Mouse (Mus musculus): ENCODE results near the gene Arl1.

Gene Arl1

DNA sequence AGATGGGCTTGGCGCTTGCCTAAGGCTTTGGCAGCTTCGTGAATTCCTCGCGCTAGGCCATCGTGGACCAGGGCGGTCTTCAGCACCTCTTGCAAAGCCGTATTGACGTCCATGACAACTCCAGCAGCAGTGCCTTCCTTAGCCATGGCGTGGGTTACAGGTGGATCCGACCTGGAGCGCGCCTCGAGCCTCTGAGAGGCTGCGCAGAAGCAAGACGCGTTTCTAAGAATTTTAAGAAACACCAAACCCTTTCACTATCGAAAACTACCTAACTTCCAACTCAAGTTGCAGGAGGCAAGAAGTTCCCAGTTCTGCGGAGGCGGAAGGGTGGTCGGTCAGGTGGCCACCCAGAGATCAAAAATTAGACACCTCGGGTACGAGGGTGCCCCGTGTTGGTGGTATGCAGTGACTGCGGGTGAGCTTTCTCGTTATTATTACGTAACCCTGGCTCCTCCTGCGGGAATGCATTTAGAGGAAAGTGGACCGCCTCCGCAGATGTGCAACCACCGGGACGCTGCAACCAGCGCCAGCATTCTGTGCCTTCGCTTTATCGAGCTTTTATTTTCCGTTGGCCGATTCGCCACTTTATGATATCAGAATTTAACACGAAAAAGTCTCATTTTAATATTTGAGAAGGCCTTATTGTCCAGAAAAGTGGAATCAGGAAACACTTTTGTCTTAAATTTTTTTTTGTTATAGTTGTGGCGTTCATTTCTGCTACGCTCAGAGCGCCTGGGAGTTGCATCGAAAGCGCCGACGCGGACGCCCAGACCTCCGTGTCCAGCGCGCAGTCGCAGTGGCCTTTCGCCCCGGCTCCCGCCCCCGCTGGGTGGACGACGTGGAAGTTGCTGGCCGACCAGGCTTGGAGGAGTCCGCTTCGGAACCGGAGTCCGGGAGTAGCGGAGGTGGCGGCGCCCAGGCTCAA, at the start of gene Arl1:
Arl1 (plus strand) TSS at position 288 of the 925 bp plus-strand sequence.
- in situ Hi-C loops (cut with MboI; ENCODE audit: unreplicated experiment in 2 of 2) = loop anchor here in 1 of 2 experiments (10.0 kb wide), 1 partner anchor 306 kb away; no protein-coding TSS in a partner anchor

- in situ Hi-C loops (cut with MboI; ENCODE audit: unreplicated experiment in 2 of 2) = no loop called here
Measured at GRCm38 (mm10) chr10:88682904-88683563, 47.6 kb upstream of the Arl1 start.

DNA sequence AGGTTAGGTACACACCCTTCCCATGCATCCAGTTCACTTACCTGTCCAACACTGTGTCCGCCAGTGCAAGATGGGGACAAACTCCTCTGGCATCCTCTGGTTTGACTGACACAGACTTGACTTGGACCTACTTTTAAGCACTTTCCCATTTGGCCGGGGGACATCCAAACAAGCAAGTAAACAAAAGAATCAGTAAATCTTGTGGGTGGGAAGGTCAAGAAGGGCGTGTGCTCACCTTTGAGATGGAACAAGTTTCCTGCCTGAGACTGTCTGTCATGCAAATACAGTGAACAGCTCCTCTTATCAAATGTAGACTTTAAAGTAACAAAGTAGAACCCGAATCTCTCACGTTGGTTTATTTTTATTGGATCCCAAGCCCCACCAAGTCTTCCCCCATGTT, 45.7 kb upstream of the Arl1 start, which contains the start of gene Spic:
Spic (minus strand) TSS at position 91 of the 400 bp plus-strand sequence.
- in situ Hi-C loops (cut with MboI; ENCODE audit: unreplicated experiment in 2 of 2) = no loop called here

DNA sequence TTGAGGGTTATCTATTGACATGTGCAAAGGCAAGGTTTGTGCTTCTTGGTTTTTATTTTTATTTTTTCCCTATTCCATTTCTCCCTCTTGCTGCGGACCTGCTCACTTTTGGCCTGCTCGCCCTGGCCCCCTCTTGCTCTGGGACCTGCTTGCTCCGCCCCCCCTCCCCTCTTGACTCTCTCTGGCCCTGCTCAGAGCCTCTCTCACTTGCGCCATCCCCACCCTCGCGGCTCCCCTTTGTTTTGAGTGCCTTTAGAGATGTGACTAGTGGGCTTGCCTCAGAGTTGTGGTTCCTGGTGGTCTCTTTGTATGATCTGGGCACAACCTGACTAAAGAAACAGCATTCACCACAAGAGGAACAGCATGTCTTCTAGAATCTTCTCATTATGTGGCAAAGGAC, 29.7 kb upstream of the Arl1 start:
- in situ Hi-C loops (cut with MboI; ENCODE audit: unreplicated experiment in 2 of 2) = no loop called here

DNA sequence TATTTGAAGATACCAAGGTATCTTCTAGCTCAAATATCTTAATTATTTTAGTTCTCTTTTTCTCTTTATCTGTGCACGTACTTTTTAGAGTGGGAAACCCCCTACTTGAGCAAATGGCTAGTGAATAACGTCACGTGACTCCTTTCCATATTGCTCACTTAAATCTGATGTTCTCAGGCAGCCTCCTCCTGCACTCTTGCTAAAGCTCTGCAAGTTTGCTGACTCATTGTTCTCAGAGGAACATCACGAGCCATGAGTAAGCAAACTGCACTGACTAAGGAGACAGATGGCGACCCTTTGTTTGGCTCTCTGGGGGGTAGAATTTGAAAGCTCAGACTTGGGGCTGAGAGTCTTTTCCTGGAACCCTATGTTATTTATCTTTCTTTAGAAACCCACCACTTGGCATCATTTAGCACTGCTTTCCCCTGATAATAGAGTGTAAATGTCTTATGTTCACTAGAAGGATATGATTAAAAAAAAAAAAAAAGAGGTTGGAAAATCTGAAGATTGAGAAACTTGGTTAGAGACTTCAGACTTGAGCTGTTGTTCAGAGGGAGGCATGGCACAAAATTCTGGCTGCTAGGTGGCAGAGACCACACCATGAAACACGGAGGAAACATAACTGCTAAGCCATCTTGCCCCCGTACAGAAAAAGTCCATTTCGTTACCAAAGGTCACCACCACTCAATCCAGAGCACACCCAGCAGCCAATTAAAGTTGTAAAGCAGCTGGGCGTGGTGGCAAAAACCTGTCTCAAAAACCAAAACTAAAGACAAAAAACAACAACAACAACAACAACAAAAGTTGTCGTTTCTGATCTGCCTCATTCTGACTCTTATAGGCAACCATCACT, 21.8 kb upstream of the Arl1 start:
- in situ Hi-C loops (cut with MboI; ENCODE audit: unreplicated experiment in 2 of 2) = no loop called here

- in situ Hi-C loops (cut with MboI; ENCODE audit: unreplicated experiment in 2 of 2) = no loop called here
Measured at GRCm38 (mm10) chr10:88712359-88712758, 18.3 kb upstream of the Arl1 start.

DNA sequence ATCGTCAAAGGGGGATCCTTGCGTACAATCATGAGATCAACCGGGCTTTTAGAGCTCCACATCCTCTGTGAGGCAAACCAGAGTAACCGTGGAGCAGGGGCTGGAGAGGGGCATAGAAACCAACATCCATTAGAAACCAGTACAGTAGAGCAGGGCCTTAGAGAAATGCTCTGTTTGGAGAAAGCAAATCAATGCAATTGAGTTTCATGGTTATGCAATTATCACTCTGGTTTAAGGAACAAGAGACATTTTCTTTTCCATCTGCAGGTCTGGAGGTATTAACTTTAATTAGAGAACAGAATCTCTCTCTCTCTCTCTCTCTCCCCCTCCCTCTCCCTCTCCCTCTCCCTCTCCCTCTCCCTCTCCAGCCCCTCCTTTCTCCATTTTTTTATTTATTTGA, 15.9 kb upstream of the Arl1 start:
- in situ Hi-C loops (cut with MboI; ENCODE audit: unreplicated experiment in 2 of 2) = no loop called here

DNA sequence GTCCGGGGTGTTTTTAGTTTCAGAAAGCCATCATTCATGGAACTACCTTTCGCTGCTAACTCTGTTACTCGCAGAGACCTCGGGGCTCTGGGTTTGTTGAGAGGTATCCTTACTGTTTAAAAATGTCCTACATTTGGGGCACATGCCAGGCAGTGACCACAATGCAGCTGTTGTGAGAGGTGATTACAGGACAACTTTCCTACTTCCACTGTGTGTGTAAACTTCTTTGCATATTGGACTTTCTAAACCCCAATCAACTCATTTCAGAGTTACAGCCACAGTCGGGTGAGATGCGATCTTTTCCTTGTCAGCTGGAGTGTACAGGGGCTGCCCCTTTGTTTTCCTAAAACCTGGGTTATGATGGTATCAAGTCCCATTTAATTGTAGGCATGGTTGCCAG, 15.0 kb upstream of the Arl1 start:
- in situ Hi-C loops (cut with MboI; ENCODE audit: unreplicated experiment in 2 of 2) = no loop called here

GRCm38 (mm10) chr10:88716986-88717755, 13.5 kb upstream of the Arl1 start:
- in situ Hi-C loops (cut with MboI; ENCODE audit: unreplicated experiment in 2 of 2) = no loop called here

DNA sequence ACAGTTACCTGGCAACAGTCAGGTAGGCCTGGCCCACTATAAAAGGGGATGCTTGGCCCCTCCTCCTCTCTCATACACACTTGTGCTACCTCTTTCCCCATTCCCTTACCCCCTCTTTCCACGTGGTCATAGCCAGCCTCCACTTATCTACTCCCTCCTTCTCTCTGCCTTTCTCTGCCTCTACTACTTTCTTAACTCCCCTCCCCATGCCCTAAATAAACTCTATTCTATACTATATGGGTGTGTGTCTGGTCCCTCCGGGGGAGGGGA, 13.0 kb upstream of the Arl1 start:
- in situ Hi-C loops (cut with MboI; ENCODE audit: unreplicated experiment in 2 of 2) = no loop called here

DNA sequence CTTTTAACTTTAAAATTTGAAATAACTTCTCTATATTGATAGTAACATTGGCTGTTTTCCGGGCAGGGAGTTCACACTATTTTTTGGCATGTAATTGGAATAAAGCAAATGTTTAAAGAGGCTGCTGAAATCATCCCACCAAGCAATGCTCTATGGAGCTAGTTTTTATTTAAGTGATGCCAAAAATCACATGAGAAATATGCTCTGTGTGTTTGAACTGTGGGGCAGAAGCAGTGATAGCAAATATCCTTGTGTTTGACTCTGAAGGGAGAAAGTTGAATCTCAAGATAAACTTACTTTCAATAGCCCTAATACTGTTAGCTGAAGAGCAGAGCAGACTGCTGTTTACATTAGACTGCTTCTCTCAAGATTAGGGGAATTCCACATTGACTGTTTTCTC, 11.0 kb upstream of the Arl1 start:
- in situ Hi-C loops (cut with MboI; ENCODE audit: unreplicated experiment in 2 of 2) = loop anchor here in 1 of 2 experiments (5.0 kb wide), 1 partner anchor 167 kb away; no protein-coding TSS in a partner anchor

DNA sequence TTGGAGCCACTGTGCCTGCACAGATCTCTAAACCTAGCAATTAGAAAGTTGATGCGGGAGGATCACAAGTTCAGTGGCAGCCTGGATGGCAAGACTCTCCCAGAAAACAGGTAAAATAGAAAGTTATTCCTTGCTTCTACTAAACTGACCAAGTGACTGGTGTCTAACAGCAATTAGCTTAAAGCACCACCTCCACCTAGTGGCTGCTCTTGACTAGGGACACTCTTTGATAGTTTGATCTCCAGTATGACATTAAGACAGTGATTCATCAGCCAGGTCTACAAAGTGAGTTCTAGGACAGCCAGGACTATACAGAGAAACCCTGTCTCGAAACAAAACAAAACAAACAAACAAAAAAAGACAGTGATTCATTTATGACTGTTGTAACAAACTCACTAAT, 5.3 kb upstream of the Arl1 start:
- in situ Hi-C loops (cut with MboI; ENCODE audit: unreplicated experiment in 2 of 2) = loop anchor here (5.0 kb wide), 4 partner anchors 173 to 348 kb away; partner anchors contain the start of genes Dram1 (in 1 of the 2) and Gnptab (in 1 of the 2)

DNA sequence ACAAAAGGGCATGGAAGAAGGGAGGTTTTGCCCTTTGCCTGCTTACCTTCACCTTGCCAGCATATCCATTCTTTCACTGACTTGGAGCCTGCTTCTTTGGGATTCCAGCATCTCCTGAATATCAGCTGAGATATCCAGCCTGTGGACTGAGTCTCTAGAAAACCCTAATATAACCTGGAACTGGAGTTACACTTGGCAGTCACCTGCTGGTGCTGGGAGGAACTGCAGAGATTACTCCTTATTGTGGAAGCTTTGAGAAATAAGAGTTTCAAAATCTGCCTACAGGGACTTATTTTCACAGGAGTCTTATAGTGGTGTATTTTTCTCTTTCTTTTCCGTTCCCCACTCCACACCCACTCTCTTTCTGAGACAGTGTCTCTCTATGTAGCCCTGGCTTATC, 3.5 kb upstream of the Arl1 start:
- in situ Hi-C loops (cut with MboI; ENCODE audit: unreplicated experiment in 2 of 2) = loop anchor here (5.0 kb wide), 4 partner anchors 175 to 350 kb away; partner anchors contain the start of genes Dram1 (in 1 of the 2) and Gnptab (in 1 of the 2)

- in situ Hi-C loops (cut with MboI; ENCODE audit: unreplicated experiment in 2 of 2) = loop anchor here (5.0 kb wide), 4 partner anchors 176 to 351 kb away; partner anchors contain the start of genes Dram1 (in 1 of the 2) and Gnptab (in 1 of the 2)
Measured at GRCm38 (mm10) chr10:88728166-88728565, 2.5 kb upstream of the Arl1 start.

DNA sequence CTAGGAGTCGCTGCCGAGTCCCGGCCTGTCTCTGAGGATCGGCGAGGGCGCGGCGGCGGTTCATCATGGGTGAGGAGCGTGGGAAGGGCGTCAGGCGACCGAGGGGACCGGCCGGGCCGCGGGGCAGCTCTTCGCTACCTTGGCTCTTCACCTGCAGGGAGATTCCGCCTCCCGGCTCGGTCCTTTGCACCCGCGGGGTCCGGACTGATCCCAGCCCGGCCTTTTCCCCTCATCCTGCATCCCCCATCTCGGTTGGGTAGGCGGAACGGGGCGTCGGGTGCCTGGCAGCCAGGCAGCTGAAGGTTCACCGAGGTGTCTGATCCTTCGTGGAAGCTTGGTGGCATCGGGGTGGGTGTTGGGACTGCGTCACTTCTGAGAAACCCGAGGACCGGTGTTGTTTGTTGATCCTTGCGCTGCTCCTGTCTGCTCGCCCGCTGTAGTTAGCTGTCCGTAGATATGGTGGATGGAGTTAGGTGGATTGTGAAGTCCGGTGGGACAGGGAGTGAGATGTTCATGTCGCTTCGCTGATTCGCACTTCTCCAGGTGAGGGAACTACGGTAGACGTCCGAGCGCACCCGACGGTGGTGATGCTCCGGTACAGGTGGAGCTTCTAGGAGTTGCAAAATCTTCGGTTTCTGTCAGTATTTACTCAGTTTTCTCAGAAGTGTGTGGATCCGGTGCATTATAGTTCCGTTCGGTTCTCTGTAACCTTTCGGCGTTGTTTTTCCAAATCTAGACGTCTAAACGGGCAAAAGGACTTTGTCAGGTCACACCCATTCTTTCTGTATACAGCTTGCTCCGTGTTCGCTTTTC, 1.0 kb downstream of the Arl1 start:
- in situ Hi-C loops (cut with MboI; ENCODE audit: unreplicated experiment in 2 of 2) = loop anchor here in 1 of 2 experiments (10.0 kb wide), 1 partner anchor 307 kb away; no protein-coding TSS in a partner anchor

- in situ Hi-C loops (cut with MboI; ENCODE audit: unreplicated experiment in 2 of 2) = loop anchor here in 1 of 2 experiments (10.0 kb wide), 1 partner anchor 307 kb away; no protein-coding TSS in a partner anchor
Measured at GRCm38 (mm10) chr10:88732309-88732622, 1.6 kb downstream of the Arl1 start.

- in situ Hi-C loops (cut with MboI; ENCODE audit: unreplicated experiment in 2 of 2) = loop anchor here in 1 of 2 experiments (10.0 kb wide), 1 partner anchor 314 kb away; no protein-coding TSS in a partner anchor
Measured at GRCm38 (mm10) chr10:88739074-88739473, 8.4 kb downstream of the Arl1 start.

DNA sequence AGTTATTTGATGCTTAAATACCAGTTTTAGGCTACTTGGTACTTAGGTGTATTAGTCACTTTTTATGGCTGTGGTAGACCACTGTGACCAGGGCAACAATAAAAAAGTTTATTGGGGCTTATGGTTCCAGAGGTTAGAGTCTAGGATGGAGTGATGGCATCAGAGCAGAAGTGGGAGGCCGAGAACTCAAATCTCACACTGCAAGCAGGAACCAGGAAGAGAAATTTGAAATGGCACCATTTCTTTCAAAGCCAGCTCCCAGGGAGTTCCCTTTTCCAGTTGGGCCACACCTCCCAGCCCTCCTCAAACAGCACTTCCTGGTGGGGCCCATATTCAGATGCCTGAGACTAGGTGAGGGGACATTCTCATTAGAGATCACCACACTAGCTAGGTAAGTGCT, 9.2 kb downstream of the Arl1 start:
- in situ Hi-C loops (cut with MboI; ENCODE audit: unreplicated experiment in 2 of 2) = loop anchor here in 1 of 2 experiments (10.0 kb wide), 1 partner anchor 315 kb away; no protein-coding TSS in a partner anchor

DNA sequence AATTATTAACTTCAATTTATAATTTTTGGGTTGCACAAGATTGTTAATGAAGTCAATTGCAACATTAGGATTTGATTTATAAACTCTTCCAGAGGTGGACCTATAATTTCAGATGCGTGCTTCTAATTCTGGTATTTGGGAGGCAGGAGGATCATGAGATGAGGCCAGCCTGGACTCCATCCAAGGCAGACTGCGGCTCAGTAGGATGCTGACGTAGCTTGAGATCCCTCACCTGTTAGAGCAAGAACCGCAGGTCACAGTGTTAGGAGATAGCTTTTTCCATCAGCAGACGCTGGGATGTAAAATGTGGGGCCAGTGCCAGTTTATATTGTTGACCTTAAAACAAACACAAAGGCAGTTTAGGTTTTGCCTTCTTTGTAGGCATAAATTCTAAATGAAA, 10.1 kb downstream of the Arl1 start:
- in situ Hi-C loops (cut with MboI; ENCODE audit: unreplicated experiment in 2 of 2) = no loop called here

Data from v-Abl transformed pro-B cells (cell line).